Mouse (Mus musculus): ENCODE measurements at regions not wholly inside any gene's neighbourhood (a gene's known extent, or its start where the extent isn't known, plus 50 kb on each side); places are given as distances from the start of the nearest gene placed in this dataset.

GRCm38 (mm10) chr3:120055216-120056154 is 271.2 kb upstream of the Ptbp2 start:
- no peak for TF ChIP-seq CTCF (IDR thresholded peaks at IDR 0.05; ENCODE audit: insufficient read depth, low read length)
- TF ChIP-seq POLR2A (IDR thresholded peaks at IDR 0.05; ENCODE audit: borderline replicate concordance, extremely low read depth, low read depth, low read length): no peak
